In genomic region chr6:66300189-66300588, GRCm38 (mm10) we compare ENCODE assay signal across 25 mouse cellular contexts.
DNase-seq lines count a peak whose midpoint lies in the region; ATAC-seq and TF ChIP-seq lines count a peak whose summit lies in the region.
"Had no signal": no experiment of that assay in that cellular context is flagged by ENCODE, and none has a peak within 500 bp of the region (broad histone marks: within the 10 kb centered on the region; RNA-seq: fewer than 3 reads in every experiment).

No protein-coding gene starts in this region.

- no peak for DNase-seq in forebrain, postnatal 0 days
- DNase-seq in forebrain, embryonic 11.5 days (ENCODE audit: low spot score), result no peak
- DNase-seq in brain, embryonic 14.5 days (ENCODE audit: low read depth), result peak; percentile 29
- DNase-seq: adrenal gland, adult 8-10 months; adrenal gland, postnatal 14 days; adrenal gland, postnatal 36 days; B cell, adult 2 months; cerebellum, adult 11 months; cerebellum, adult 18-20 months; cerebellum, adult 8-10 months; cerebellum, adult 9-11 months; cerebellum, postnatal 14 days; cerebellum, postnatal 36 days; embryo, embryonic 11 days had no signal

- H3K9ac ChIP-seq in forebrain, embryonic 13.5 days, result no peak overlapping the region
- H3K9ac ChIP-seq in forebrain, embryonic 12.5 days, result no peak overlapping the region
- H3K9ac ChIP-seq in forebrain, postnatal 0 days, result no peak overlapping the region
- no peak overlapping the region for H3K9ac ChIP-seq in forebrain, embryonic 11.5 days (ENCODE audit: low read length)
- H3K9ac ChIP-seq: embryonic facial prominence, embryonic 13.5 days; embryonic facial prominence, embryonic 15.5 days had no signal

- no peaks in the 10 kb centered on the region for H3K4me1 ChIP-seq in forebrain, embryonic 13.5 days
- no peaks in the 10 kb centered on the region for H3K4me1 ChIP-seq in forebrain, embryonic 12.5 days
- H3K4me1 ChIP-seq in forebrain, postnatal 0 days (ENCODE audit: insufficient read depth), result no peaks in the 10 kb centered on the region
- no peaks in the 10 kb centered on the region for H3K4me1 ChIP-seq in forebrain, embryonic 11.5 days (replicated peaks; ENCODE audit: control insufficient read depth, insufficient read depth, low read length)
- H3K4me1 ChIP-seq: embryonic facial prominence, embryonic 13.5 days; embryonic facial prominence, embryonic 15.5 days; forebrain, embryonic 10.5 days had no signal

- no peak overlapping the region for H3K4me2 ChIP-seq in forebrain, embryonic 13.5 days
- H3K4me2 ChIP-seq in forebrain, embryonic 12.5 days, result no peak overlapping the region
- H3K4me2 ChIP-seq in forebrain, postnatal 0 days (ENCODE audit: low read depth), result no peak overlapping the region
- H3K4me2 ChIP-seq in forebrain, embryonic 11.5 days (ENCODE audit: low read depth, low read length, severe bottlenecking), result no peak overlapping the region
- H3K4me2 ChIP-seq: embryonic facial prominence, embryonic 13.5 days; embryonic facial prominence, embryonic 15.5 days had no signal

- H3K4me3 ChIP-seq in forebrain, embryonic 13.5 days, result no peak overlapping the region
- H3K4me3 ChIP-seq in forebrain, embryonic 12.5 days (replicated peaks), result no peak overlapping the region
- H3K4me3 ChIP-seq in forebrain, postnatal 0 days (ENCODE audit: low read depth, low read length), result no peak overlapping the region
- H3K4me3 ChIP-seq in forebrain, embryonic 11.5 days (ENCODE audit: low read depth, low read length), result no peak overlapping the region
- H3K4me3 ChIP-seq: embryonic facial prominence, embryonic 13.5 days; embryonic facial prominence, embryonic 15.5 days; erythroblast, embryonic 14.5 days; forebrain, embryonic 10.5 days had no signal

- no peak for TF ChIP-seq CTCF in forebrain, postnatal 0 days (IDR thresholded peaks at IDR 0.05; ENCODE audit: low read depth)
- TF ChIP-seq CTCF in brain, embryonic 14.5 days (IDR thresholded peaks at IDR 0.05; ENCODE audit: borderline replicate concordance, extremely low read depth, insufficient read depth, insufficient read length), result no peak

- H3K27ac ChIP-seq in forebrain, embryonic 13.5 days, result no peak overlapping the region
- H3K27ac ChIP-seq in forebrain, embryonic 12.5 days, result no peak overlapping the region
- no peak overlapping the region for H3K27ac ChIP-seq in forebrain, postnatal 0 days (ENCODE audit: low read depth, low read length)
- H3K27ac ChIP-seq in forebrain, embryonic 11.5 days (ENCODE audit: low read depth, low read length), result no peak overlapping the region
- H3K27ac ChIP-seq: embryonic facial prominence, embryonic 13.5 days; embryonic facial prominence, embryonic 15.5 days; forebrain, embryonic 10.5 days had no signal

- H3K36me3 ChIP-seq in forebrain, embryonic 13.5 days (ENCODE audit: poor library complexity, severe bottlenecking), result no peaks in the 10 kb centered on the region
- H3K36me3 ChIP-seq in forebrain, embryonic 12.5 days (replicated peaks), result no peaks in the 10 kb centered on the region
- no peaks in the 10 kb centered on the region for H3K36me3 ChIP-seq in forebrain, postnatal 0 days (ENCODE audit: insufficient read depth)
- H3K36me3 ChIP-seq in forebrain, embryonic 11.5 days (ENCODE audit: control insufficient read depth, insufficient read depth, low read length), result no peaks in the 10 kb centered on the region
- H3K36me3 ChIP-seq: embryonic facial prominence, embryonic 13.5 days; embryonic facial prominence, embryonic 15.5 days; forebrain, embryonic 10.5 days; G1E had no signal

- no peak for TF ChIP-seq POLR2A in brain, embryonic 14.5 days (IDR thresholded peaks at IDR 0.05; ENCODE audit: borderline replicate concordance, extremely low read depth, insufficient read depth, insufficient read length, poor library complexity, severe bottlenecking)

- H3K9me3 ChIP-seq in forebrain, embryonic 13.5 days (replicated peaks), result no peaks in the 10 kb centered on the region
- no peaks in the 10 kb centered on the region for H3K9me3 ChIP-seq in forebrain, embryonic 12.5 days
- H3K9me3 ChIP-seq in forebrain, postnatal 0 days (ENCODE audit: low read length), result no peaks in the 10 kb centered on the region
- no peaks in the 10 kb centered on the region for H3K9me3 ChIP-seq in forebrain, embryonic 11.5 days (ENCODE audit: control insufficient read depth, low read length)
- H3K9me3 ChIP-seq: embryonic facial prominence, embryonic 13.5 days; embryonic facial prominence, embryonic 15.5 days; forebrain, embryonic 10.5 days; G1E had no signal

- ATAC-seq in forebrain, embryonic 13.5 days, result 0 out of 2 replicates have a peak, but pooled peaks have one; percentile 41
- no peak for ATAC-seq in forebrain, embryonic 12.5 days (ENCODE audit: low FRiP score)
- ATAC-seq in forebrain, postnatal 0 days, result peak; percentile 61
- ATAC-seq in forebrain, embryonic 11.5 days (replicated peaks; ENCODE audit: low FRiP score), result no peak
- ATAC-seq: activated CD4-positive, CD25-positive, alpha-beta regulatory T cell, adult 4 months; CD4-positive, CD25-positive, alpha-beta regulatory T cell, adult 4 months; Patski had no signal

- no peaks in the 10 kb centered on the region for H3K27me3 ChIP-seq in forebrain, embryonic 13.5 days
- H3K27me3 ChIP-seq in forebrain, embryonic 12.5 days, result no peaks in the 10 kb centered on the region
- H3K27me3 ChIP-seq in forebrain, postnatal 0 days (ENCODE audit: insufficient read depth, low read length), result no peaks in the 10 kb centered on the region
- no peaks in the 10 kb centered on the region for H3K27me3 ChIP-seq in forebrain, embryonic 11.5 days (ENCODE audit: control insufficient read depth, insufficient read depth, low read length)
- H3K27me3 ChIP-seq: CH12.LX; embryonic facial prominence, embryonic 13.5 days; embryonic facial prominence, embryonic 15.5 days; Patski had no signal

Comparison
In these comparisons a context has a peak if more than half of its experiments do, and no peak if none do; other contexts are left out.
1. ATAC-seq: peak in forebrain, embryonic 13.5 days (single experiment) and forebrain, postnatal 0 days (single experiment); none in forebrain, embryonic 12.5 days (single experiment) and forebrain, embryonic 11.5 days (single experiment).